Mouse (Mus musculus): ENCODE measurements at regions not wholly inside any gene's neighbourhood (a gene's known extent, or its start where the extent isn't known, plus 50 kb on each side); places are given as distances from the start of the nearest gene placed in this dataset.

- no peak for TF ChIP-seq CTCF (IDR thresholded peaks at IDR 0.05)
- no peak for TF ChIP-seq EP300 (IDR thresholded peaks at IDR 0.05)
Observed at GRCm38 (mm10) chr6:112108651-112109050, 164.9 kb upstream of the Lmcd1 start.
